Mouse (Mus musculus) olfactory bulb, adult 2 months (tissue): ENCODE results near the gene C1qtnf1.

Experiments
- CTCF ChIP-seq: fragments of 200-500 bp; IDR thresholded peaks from 2 replicates; pipeline ENCODE4 v1.5.1; 2012; ENCODE audit warnings: low read depth, mild to moderate bottlenecking, low read length, moderate library complexity; ENCODE audit not compliant: insufficient read depth
- POLR2A ChIP-seq: fragments of 200-500 bp; IDR thresholded peaks from 2 replicates; pipeline ENCODE4 v1.6.1; 2012; ENCODE audit warnings: mild to moderate bottlenecking, low read depth, low read length, moderate library complexity; ENCODE audit not compliant: insufficient read depth

GRCm38 (mm10) chr11:118411271-118411670, 16.7 kb upstream of the C1qtnf1 start:
- no peak for TF ChIP-seq POLR2A
- no peak for TF ChIP-seq CTCF
